Mouse (Mus musculus) mouse trophoblast stem cell (cell line): ENCODE results near the gene Gdpd2.

Experiments
- in situ Hi-C, 2 experiments: fragments of 300-500 bp; cut with MseI, MboI; formaldehyde crosslinking; loops; 2 replicates in 1 of 2; 3 replicates in 1 of 2; pipeline ENCODE4 v1.15.1; 2025

The Gdpd2 gene

DNA sequence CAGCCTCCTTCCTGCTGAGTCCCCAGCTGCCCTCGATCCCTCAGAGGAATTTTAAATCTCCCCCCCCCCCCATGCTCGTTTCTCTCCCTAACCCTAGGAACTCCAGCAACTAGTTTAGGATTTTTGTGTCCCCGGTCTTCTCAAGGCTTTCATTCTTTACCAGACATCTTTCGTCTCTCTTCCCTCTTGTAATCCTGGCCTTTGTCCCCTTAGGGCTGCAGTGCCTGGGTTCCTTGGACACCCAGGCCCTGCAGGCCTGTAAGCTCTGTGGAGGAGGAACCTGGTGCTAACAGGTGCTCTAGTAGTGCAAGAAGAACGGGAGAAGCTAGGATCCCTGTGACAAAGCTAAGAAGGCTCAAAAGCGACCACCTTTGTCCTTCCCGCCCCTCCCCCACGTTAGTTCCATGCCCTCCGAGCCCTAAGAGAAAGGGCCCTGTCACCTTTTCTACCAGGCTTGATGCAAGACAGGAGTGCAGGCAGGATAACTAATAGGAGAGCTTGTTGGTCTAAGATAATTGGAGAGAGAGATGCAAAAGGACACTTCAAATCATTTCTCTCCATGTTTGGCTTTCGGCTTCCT lies 48.1 kb downstream of the Gdpd2 start:
- in situ Hi-C loops: no loop called here

DNA sequence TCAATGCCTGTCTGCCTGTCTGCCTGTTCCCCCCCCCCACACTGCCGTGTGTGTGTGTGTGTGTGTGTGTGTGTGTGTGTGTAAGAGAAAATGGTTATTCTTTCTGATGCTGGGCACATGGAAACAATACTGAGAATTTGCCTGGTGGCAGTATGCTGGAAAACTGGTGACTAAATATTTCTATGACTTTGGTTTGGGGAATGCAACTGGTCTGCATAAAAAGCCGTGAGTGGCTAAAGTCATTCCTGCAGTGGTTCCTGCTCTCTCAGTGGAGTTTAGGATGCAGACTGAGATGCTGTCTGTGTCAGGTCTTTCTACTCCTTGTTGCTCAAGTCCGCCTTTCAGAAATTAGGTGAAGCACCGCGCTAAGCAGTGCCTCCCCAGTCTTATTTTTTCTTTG lies 48.7 kb downstream of the Gdpd2 start:
- in situ Hi-C loops: no loop called here
